Mouse (Mus musculus) bone marrow macrophage, adult 2 months (primary cell): Measurements from ENCODE around the gene Taok3. TPM values are rescaled to one million over a fixed set of nuclear protein-coding genes. Genes with fewer than 3 reads are reported as not detected.
"Not testable (repeated sequence)": the region's sequence is repeated elsewhere in the genome, so short reads cannot be mapped to it uniquely, and the experiment has no call there.

Experiments
- H3K27ac ChIP-seq: 2 replicates; pipeline ENCODE4 v1.5.1; 2012; ENCODE audit warnings: low read depth, low read length; ENCODE audit not compliant: insufficient read depth
- H3K4me1 ChIP-seq: 2 replicates; pipeline ENCODE4 v1.6.1; 2012; ENCODE audit warnings: low read length; ENCODE audit not compliant: control insufficient read depth, insufficient read depth
- H3K4me3 ChIP-seq: 2 replicates; pipeline ENCODE4 v1.5.1; 2012; ENCODE audit warnings: mild to moderate bottlenecking, low read length, moderate library complexity; ENCODE audit not compliant: insufficient read depth
- CTCF ChIP-seq: IDR thresholded peaks from 2 replicates; pipeline ENCODE4 v1.5.1; 2012; ENCODE audit warnings: low read depth, mild to moderate bottlenecking, low read length, moderate library complexity
- POLR2A ChIP-seq: IDR thresholded peaks from 2 replicates; pipeline ENCODE4 v1.6.1; 2012; ENCODE audit warnings: mild to moderate bottlenecking, low read depth, low read length, borderline replicate concordance
- polyA plus RNA-seq: library from polyadenylated mRNA; stranded (reverse); fragments of >200 nt; gene quantifications from 2 replicates; pipeline ENCODE4 v1.2.4, GENCODE M21; 2012; ENCODE audit not compliant: missing spikeins, insufficient read depth, insufficient read length

The Taok3 gene
- polyA plus RNA-seq, 1 experiment: 112 TPM

DNA sequence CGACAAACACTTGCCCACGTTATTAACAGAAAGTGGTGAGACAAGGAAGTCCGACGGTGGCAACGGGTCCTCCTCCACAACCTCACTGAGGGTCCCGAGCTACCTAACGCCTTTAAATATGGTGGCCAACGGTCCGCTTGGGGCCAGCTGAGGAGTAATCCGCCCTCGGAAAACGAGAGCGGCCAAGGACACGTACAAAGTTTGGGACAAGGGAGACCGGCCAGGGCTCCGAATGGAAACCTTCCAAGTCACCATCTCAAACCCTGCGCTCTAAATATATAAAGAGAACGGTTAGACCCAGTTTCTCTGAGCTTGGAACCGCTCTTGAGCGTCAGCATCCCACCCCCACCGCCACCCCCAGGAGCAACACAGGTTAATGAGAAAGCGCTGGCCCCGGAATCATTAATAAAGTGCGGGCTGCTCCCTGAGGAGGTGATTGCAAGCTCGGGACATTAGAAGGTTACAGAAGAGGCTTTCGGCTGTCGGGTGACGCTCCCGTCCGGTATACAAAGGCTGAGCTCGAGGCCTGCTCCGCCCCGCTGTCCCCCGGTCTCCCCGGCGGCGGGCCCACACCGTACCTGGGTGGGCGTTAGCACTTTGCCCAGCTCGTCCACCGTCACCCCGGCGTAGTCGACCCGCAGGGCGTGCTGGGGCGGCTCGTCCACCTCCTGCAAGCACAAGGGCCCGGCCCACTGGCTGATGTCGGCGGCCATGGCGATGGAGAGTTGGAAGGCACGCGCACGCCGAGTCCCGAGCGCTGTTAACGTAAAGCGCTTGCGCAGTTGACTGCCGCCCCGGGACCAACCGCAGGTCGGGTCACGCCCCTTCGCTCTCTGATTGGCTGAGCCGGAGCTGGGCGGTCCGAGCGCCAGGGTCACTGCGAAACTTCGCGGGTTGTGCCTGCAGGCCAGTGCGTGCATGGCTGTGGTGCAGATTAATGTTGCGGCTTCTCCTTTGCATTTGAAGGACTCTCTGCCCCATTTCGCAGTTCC lies 167.2 kb downstream of the Taok3 start, which contains the start of gene Pebp1:
Pebp1 (minus strand) TSS at position 795 of the 992 bp plus-strand sequence.
- TF ChIP-seq CTCF (no peak), POLR2A (no peak)
- Histone ChIP-seq H3K4me1 (peaks cover 10% of the 10 kb centered on the region; the same call in 1 of the 2 replicates), H3K4me3 (peak within 1 kb of the TSS; percentile 81), H3K27ac (peak within 1 kb of the TSS; percentile 1; the same call in 1 of the 2 replicates)

DNA sequence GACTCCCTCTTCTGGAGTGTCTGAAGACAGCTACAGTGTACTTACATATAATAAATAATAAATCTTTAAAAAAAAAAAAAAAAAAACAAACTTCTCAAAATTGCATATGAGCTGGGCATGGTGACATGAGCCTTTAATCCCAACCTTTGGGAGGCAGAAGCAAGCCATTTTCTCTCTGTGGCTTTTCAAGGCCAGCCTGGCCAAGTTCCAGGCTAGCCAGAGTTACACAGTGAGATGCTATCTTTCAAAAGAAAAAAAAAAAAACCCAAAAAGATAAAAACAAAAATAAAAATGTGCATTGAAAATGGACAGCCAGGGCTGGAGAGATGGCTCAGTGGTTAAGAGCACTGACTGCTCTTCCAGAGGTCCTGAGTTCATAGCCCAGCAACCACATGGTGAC lies 169.7 kb downstream of the Taok3 start:
- Histone ChIP-seq H3K4me1 (peaks cover 10% of the 10 kb centered on the region; the same call in 1 of the 2 replicates), H3K4me3 (no peak overlapping the region), H3K27ac (no peak overlapping the region)
- TF ChIP-seq CTCF (no peak), POLR2A (no peak)

DNA sequence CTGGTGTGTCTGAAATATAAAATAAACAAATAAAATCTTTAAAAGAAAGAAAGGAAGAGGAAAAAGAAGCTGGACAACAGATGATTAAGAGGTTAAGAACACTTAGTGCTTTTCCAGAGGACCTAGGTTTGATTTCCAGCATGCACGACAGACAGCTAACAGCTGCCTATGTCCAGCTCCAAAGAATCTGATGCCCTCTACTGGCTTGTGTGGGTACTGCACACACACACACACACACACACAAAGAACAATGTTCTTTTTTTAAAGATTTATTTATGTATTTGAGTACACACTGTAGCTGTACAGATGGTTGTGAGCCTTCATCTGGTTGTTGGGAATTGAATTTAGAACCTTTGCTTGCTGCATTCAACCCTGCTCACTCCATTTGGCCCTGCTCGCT lies 170.2 kb downstream of the Taok3 start:
- no peak overlapping the region for H3K27ac ChIP-seq
- peaks cover 10% of the 10 kb centered on the region; the same call in 1 of the 2 replicates for H3K4me1 ChIP-seq
- no peak overlapping the region for H3K4me3 ChIP-seq
- no peak for TF ChIP-seq CTCF
- TF ChIP-seq POLR2A: no peak

DNA sequence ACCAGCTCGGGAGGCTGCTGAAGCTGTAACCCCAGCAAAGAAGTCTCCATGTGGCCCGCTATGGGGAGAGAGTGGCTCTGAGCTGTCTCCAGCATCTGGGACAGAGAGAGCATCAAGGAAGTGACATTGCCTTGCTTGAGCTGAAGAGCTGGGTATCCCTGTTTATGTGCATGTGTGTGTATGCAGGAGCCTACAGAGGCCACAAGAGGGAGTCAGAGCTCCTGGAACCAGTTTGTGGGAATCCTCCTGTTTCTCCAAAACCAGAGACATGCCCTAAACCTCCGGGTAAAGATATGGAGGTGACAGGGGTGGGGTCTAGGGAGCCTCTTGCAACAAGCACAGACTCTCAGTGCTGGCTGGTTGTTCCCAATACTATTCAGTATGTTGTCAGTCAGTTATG lies 171.4 kb downstream of the Taok3 start:
- H3K27ac ChIP-seq: no peak overlapping the region

DNA sequence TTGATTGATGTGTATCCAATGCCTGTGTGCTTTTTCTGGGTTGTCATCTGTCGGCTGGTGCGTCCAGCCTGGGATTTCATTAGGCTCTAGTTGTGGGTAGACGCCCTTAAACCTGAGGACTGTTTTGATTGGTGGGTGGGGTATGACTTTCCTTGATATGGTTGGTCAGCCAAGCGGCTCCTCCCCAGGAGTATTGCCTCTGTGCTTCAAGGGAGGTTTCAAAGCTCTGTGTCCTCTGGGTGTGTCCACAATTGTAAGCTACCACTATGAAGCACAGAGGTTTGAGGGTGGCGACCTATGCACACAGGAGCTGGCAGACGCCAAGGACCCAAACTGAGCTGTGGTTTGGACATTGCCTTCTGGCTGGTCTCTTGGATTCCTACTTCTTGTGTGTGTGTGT lies 172.6 kb downstream of the Taok3 start:
- no peak overlapping the region for H3K27ac ChIP-seq
- TF ChIP-seq CTCF: no peak
- TF ChIP-seq POLR2A: no peak
- peaks cover 7% of the 10 kb centered on the region; the same call in 1 of the 2 replicates for H3K4me1 ChIP-seq
- H3K4me3 ChIP-seq: no peak overlapping the region

More for the DNA sequence above, 171.4 kb downstream of the Taok3 start:
- TF ChIP-seq POLR2A: no peak
- no peak for TF ChIP-seq CTCF
- H3K4me3 ChIP-seq: no peak overlapping the region
- peaks cover 7% of the 10 kb centered on the region; the same call in 1 of the 2 replicates for H3K4me1 ChIP-seq

DNA sequence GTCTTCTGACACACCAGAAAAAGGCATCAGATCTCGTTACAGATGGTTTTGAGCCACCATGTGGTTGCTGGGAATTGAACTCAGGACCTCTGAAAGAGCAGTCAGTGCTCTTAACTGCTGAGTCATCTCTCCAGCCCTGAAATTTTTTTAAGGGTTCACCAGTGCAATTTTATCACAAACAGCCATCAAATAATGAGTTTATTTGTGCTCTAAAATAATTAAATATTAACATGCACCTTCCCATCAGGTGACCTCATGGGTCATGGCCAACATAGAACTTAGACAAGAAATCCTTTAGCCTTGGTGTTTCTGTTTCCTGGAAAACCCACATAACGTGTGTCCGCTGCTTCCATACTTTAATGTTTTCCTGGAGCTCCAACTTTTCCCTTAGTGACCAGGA lies 173.8 kb downstream of the Taok3 start:
- H3K4me1 ChIP-seq, H3K27ac ChIP-seq, H3K4me3 ChIP-seq: not testable (repeated sequence)

DNA sequence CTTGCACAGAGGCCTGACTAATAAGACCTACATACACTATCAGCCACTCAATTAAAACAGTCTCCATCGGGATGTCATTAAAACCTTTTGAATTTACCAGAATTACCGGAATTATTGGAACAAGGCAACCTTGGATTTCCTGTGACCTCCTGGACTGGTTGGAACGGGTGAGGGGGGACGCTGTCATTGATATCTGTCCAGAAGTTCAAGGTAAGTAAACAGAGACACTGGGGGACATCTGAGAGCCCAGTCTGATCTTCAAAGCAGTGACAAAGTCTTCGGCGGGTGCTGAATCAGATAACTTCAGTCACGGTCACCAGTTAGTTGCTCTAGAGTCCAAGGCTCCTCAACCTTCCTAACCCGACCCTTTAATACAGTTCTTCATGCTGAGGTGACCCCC lies 175.1 kb downstream of the Taok3 start:
- TF ChIP-seq POLR2A (no peak), CTCF (no peak)
- Histone ChIP-seq H3K4me1 (no peaks in the 10 kb centered on the region), H3K27ac (no peak overlapping the region), H3K4me3 (no peak overlapping the region)

DNA sequence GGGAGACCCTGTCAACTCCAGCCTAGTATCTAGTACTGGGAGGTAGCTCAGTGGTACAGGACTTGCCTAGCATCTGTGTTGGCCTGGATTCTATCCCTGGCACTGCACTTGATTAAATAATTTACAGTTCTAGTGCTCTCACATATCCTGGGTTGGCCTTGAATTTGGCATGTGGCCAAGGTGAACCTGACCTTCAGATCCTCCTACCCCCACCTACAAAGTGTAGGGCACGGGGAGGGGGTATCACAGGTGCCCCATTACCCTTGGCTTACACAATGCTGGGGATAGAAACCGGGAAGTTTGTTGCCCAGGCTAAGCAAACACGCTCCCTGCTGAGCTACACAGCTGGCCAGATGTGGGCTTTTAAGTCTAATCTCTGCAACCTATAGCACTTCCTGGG lies 183.0 kb downstream of the Taok3 start:
- no peaks in the 10 kb centered on the region for H3K4me1 ChIP-seq
- H3K27ac ChIP-seq: no peak overlapping the region
- H3K4me3 ChIP-seq: no peak overlapping the region
- TF ChIP-seq CTCF: no peak
- no peak for TF ChIP-seq POLR2A

DNA sequence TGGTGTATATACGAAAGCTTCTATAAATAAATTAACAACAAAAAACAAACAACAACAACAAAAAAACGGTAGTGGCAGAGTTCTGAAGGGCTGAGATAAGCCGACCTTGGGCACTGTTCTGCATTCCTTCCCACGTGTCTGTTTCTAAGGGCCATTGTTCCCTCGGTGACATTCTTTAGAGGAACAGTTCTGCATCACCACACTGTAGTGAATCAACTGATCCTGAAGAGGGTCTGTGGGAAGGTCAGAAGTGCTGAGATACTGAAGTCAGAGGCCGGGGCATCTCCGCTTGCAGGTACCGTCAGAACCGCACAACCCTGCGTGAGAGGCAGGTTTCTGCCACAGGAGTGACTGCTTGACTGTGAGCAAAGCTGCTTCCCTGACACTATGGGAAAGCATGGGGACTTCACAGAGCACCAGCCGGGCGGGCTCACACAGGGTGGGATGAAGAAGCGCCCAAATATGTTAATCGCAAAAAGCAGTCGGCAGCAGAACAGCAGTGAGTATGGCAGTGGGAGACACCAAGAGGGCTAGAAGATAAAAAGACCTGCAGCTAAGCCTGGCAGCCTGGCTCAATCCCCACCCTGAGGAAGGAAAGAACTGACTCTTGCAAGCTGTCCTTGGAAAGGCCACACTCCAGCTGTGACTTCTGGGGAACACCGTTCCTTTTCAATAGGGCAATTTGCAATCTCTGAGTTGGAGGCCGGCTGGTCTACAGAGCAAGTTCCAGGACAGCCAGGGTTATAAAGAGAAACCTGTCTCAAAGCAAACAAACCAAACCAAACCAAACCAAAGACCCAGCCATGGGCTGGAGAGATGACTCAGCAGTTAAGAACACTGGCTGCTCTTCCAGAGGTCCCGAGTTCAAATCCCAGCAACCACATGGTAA lies 184.0 kb downstream of the Taok3 start:
- Histone ChIP-seq H3K4me1 (no peaks in the 10 kb centered on the region), H3K27ac (no peak overlapping the region), H3K4me3 (no peak overlapping the region)
- TF ChIP-seq POLR2A: no peak
- TF ChIP-seq CTCF: no peak
